Mouse (Mus musculus) neural tube, embryonic 14.5 days (tissue): Measurements from ENCODE around the gene Msh2. TPM values are rescaled to one million over a fixed set of nuclear protein-coding genes. Genes with fewer than 3 reads are reported as not detected.
"Not testable (repeated sequence)": the region's sequence is repeated elsewhere in the genome, so short reads cannot be mapped to it uniquely, and the experiment has no call there.

Experiments
- ATAC-seq: fragments of 200-750 bp; cut with Nextera tagmentation; 2 replicates; pipeline ENCODE4 v1.8.0; 2017; ENCODE audit warnings: low read depth, mild to moderate bottlenecking, moderate TSS enrichment, moderate library complexity
- H3K27ac ChIP-seq: fragments of 300-500 bp; sonication (generic); 2 replicates; pipeline ENCODE4 v1.5.1; 2014; ENCODE audit warnings: low read depth, mild to moderate bottlenecking, control low read depth, low read length, moderate library complexity, mixed read lengths
- H3K27me3 ChIP-seq: fragments of 300-500 bp; sonication (generic); 2 replicates; pipeline ENCODE4 v1.6.1; 2014; ENCODE audit warnings: low read length; ENCODE audit not compliant: control insufficient read depth, insufficient read depth
- H3K36me3 ChIP-seq: fragments of 300-500 bp; sonication (generic); 2 replicates; pipeline ENCODE4 v1.6.1; 2014; ENCODE audit warnings: low read length, mixed read lengths; ENCODE audit not compliant: control insufficient read depth, insufficient read depth
- H3K4me1 ChIP-seq: fragments of 300-500 bp; sonication (generic); 2 replicates; pipeline ENCODE4 v1.6.1; 2014; ENCODE audit warnings: low read length; ENCODE audit not compliant: control insufficient read depth, insufficient read depth
- H3K4me2 ChIP-seq: fragments of 300-500 bp; sonication (generic); 2 replicates; pipeline ENCODE4 v1.6.1; 2014; ENCODE audit warnings: mild to moderate bottlenecking, low read depth, low read length, control low read depth
- H3K4me3 ChIP-seq: fragments of 300-500 bp; sonication (generic); 2 replicates; pipeline ENCODE4 v1.5.1; 2014; ENCODE audit warnings: low read depth, low read length, control low read depth, mixed read lengths
- H3K9ac ChIP-seq: fragments of 300-500 bp; sonication (generic); replicated peaks from 2 replicates; pipeline ENCODE4 v1.6.1; 2014; ENCODE audit warnings: low read depth, mild to moderate bottlenecking, control low read depth, low read length, mixed read lengths
- H3K9me3 ChIP-seq: fragments of 300-500 bp; sonication (generic); 2 replicates; pipeline ENCODE4 v1.6.1; 2016; ENCODE audit warnings: low read length; ENCODE audit not compliant: control insufficient read depth
- WGBS: fragments of 180-500 bp; shearing (Covaris S2); extraction: QIAGEN DNeasy Blood & Tissue Kit; methylation state at CpG from one replicate; pipeline ENCODE4 v1.1.7; 2014; 5-methylcytosine and 5-hydroxymethylcytosine counted together
- polyA plus RNA-seq: library from polyadenylated mRNA; unstranded; fragments of >200 nt; fragmentation: Nextera tagmentation; extraction: Ambion mirVana; gene quantifications from 2 replicates; pipeline ENCODE4 v1.2.1, GENCODE M21; 2014

Msh2 gene
- polyA plus RNA-seq, 1 experiment from 2014 or later, result 37.8 TPM

- not testable (repeated sequence) for H3K27ac ChIP-seq, H3K4me1 ChIP-seq, H3K9me3 ChIP-seq, H3K4me3 ChIP-seq, H3K36me3 ChIP-seq, H3K9ac ChIP-seq, H3K27me3 ChIP-seq, ATAC-seq, H3K4me2 ChIP-seq
- 97% methylated on average over 5 of the region's 5 CpGs for WGBS
Measured at GRCm38 (mm10) chr17:87655616-87656015, 16.5 kb upstream of the Msh2 start.

GRCm38 (mm10) chr17:87661958-87662573, 10.1 kb upstream of the Msh2 start:
- H3K27ac ChIP-seq, H3K4me1 ChIP-seq, H3K9me3 ChIP-seq, H3K4me2 ChIP-seq, ATAC-seq, H3K27me3 ChIP-seq, H3K36me3 ChIP-seq, H3K4me3 ChIP-seq, H3K9ac ChIP-seq: not testable (repeated sequence)
- WGBS, result 91% methylated on average over 9 of the region's 9 CpGs

- H3K9me3 ChIP-seq, result no peaks in the 10 kb centered on the region
- no peak overlapping the region for H3K9ac ChIP-seq
- ATAC-seq, result no peak
- no peaks in the 10 kb centered on the region for H3K4me1 ChIP-seq
- H3K36me3 ChIP-seq, result no peaks in the 10 kb centered on the region
- H3K27me3 ChIP-seq, result no peaks in the 10 kb centered on the region
- H3K27ac ChIP-seq, result no peak overlapping the region
- no peak overlapping the region for H3K4me2 ChIP-seq
- H3K4me3 ChIP-seq, result no peak overlapping the region
Measured at GRCm38 (mm10) chr17:87664238-87664637, 7.9 kb upstream of the Msh2 start.

- WGBS, result 87% methylated on average over 10 of the region's 10 CpGs
- no peak for ATAC-seq
Measured at GRCm38 (mm10) chr17:87665066-87665822, 6.9 kb upstream of the Msh2 start.

GRCm38 (mm10) chr17:87672677-87673286, 652 bp downstream of the Msh2 start:
- Histone ChIP-seq H3K9ac (peak overlapping the region; percentile 78), H3K4me1 (peaks cover 11% of the 10 kb centered on the region), H3K36me3 (no peaks in the 10 kb centered on the region), H3K9me3 (no peaks in the 10 kb centered on the region), H3K4me2 (peak overlapping the region; percentile 72), H3K27ac (peak overlapping the region; percentile 75), H3K4me3 (peak overlapping the region; percentile 90), H3K27me3 (no peaks in the 10 kb centered on the region)
- peak; percentile 60 for ATAC-seq
- WGBS, result under 1% methylated on average over 54 of the region's 54 CpGs

More at GRCm38 (mm10) chr17:87665066-87665822, 6.9 kb upstream of the Msh2 start:
- Histone ChIP-seq H3K27me3 (no peaks in the 10 kb centered on the region), H3K9ac (no peak overlapping the region), H3K27ac (no peak overlapping the region), H3K9me3 (no peaks in the 10 kb centered on the region), H3K4me2 (no peak overlapping the region), H3K36me3 (no peaks in the 10 kb centered on the region), H3K4me1 (no peaks in the 10 kb centered on the region), H3K4me3 (no peak overlapping the region)

GRCm38 (mm10) chr17:87676916-87677474, 4.9 kb downstream of the Msh2 start:
- not testable (repeated sequence) for H3K36me3 ChIP-seq, ATAC-seq, H3K4me2 ChIP-seq, H3K9me3 ChIP-seq, H3K27ac ChIP-seq, H3K4me3 ChIP-seq, H3K27me3 ChIP-seq, H3K9ac ChIP-seq
- WGBS, result 86% methylated on average over 1 of the region's 1 CpGs
- peaks cover 11% of the 10 kb centered on the region for H3K4me1 ChIP-seq

- H3K9me3 ChIP-seq, result no peaks in the 10 kb centered on the region
- peaks cover 9% of the 10 kb centered on the region for H3K36me3 ChIP-seq
- H3K4me1 ChIP-seq, result peaks cover 11% of the 10 kb centered on the region
- no peak overlapping the region for H3K4me3 ChIP-seq
- WGBS, result 96% methylated on average over 8 of the region's 8 CpGs
- no peak overlapping the region for H3K9ac ChIP-seq
- no peak for ATAC-seq
- no peak overlapping the region for H3K4me2 ChIP-seq
- no peaks in the 10 kb centered on the region for H3K27me3 ChIP-seq
- no peak overlapping the region for H3K27ac ChIP-seq
Measured at GRCm38 (mm10) chr17:87677656-87678055, 5.5 kb downstream of the Msh2 start.

- WGBS, result 97% methylated on average over 8 of the region's 8 CpGs
- Histone ChIP-seq H3K9me3 (no peaks in the 10 kb centered on the region), H3K27ac (no peak overlapping the region), H3K9ac (no peak overlapping the region), H3K4me1 (no peaks in the 10 kb centered on the region), H3K4me3 (no peak overlapping the region), H3K27me3 (no peaks in the 10 kb centered on the region), H3K36me3 (peaks cover 31% of the 10 kb centered on the region; the same call in 1 of the 2 replicates), H3K4me2 (no peak overlapping the region)
- no peak for ATAC-seq
Measured at GRCm38 (mm10) chr17:87689217-87689616, 17.1 kb downstream of the Msh2 start.

GRCm38 (mm10) chr17:87691958-87692357, 19.8 kb downstream of the Msh2 start:
- no peaks in the 10 kb centered on the region for H3K27me3 ChIP-seq
- peak; percentile 51; the same call in 1 of the 2 replicates for ATAC-seq
- H3K27ac ChIP-seq, result no peak overlapping the region
- no peaks in the 10 kb centered on the region for H3K9me3 ChIP-seq
- H3K4me2 ChIP-seq, result no peak overlapping the region
- H3K4me1 ChIP-seq, result no peaks in the 10 kb centered on the region
- H3K4me3 ChIP-seq, result no peak overlapping the region
- H3K36me3 ChIP-seq, result peaks cover 17% of the 10 kb centered on the region; the same call in 1 of the 2 replicates
- 93% methylated on average over 5 of the region's 5 CpGs for WGBS
- no peak overlapping the region for H3K9ac ChIP-seq
